Mouse (Mus musculus): ENCODE measurements at regions not wholly inside any gene's neighbourhood (a gene's known extent, or its start where the extent isn't known, plus 50 kb on each side); places are given as distances from the start of the nearest gene placed in this dataset.

- DNase-seq (ENCODE audit: low spot score), result no peak
Observed at GRCm38 (mm10) chr6:98872334-98872733, 529.8 kb upstream of the Gm765 start.

- DNase-seq (ENCODE audit: low spot score), result no peak
Observed at GRCm38 (mm10) chr6:98869772-98870171, 527.2 kb upstream of the Gm765 start.

GRCm38 (mm10) chr6:98864306-98864705, 521.8 kb upstream of the Gm765 start:
- DNase-seq (ENCODE audit: low spot score), result no peak

- DNase-seq (ENCODE audit: low spot score), result no peak
Observed at GRCm38 (mm10) chr6:98855958-98856357, 513.4 kb upstream of the Gm765 start.

- DNase-seq (ENCODE audit: low spot score), result no peak
Observed at GRCm38 (mm10) chr6:98850906-98851305, 508.4 kb upstream of the Gm765 start.

- no peak for DNase-seq (ENCODE audit: low spot score)
Observed at GRCm38 (mm10) chr6:98848835-98849234, 506.3 kb upstream of the Gm765 start.

- DNase-seq (ENCODE audit: low spot score), result no peak
Observed at GRCm38 (mm10) chr6:98846001-98846695, 503.6 kb upstream of the Gm765 start.

GRCm38 (mm10) chr6:98843598-98843997, 501.0 kb upstream of the Gm765 start:
- no peak for DNase-seq (ENCODE audit: low spot score)

- no peak for DNase-seq (ENCODE audit: low spot score)
Observed at GRCm38 (mm10) chr6:98842924-98843323, 500.4 kb upstream of the Gm765 start.

- no peak for DNase-seq (ENCODE audit: low spot score)
Observed at GRCm38 (mm10) chr6:98833922-98834321, 491.4 kb upstream of the Gm765 start.

- no peak for DNase-seq (ENCODE audit: low spot score)
Observed at GRCm38 (mm10) chr6:98830191-98830590, 487.6 kb upstream of the Gm765 start.

- no peak for DNase-seq (ENCODE audit: low spot score)
Observed at GRCm38 (mm10) chr6:98808046-98808445, 465.5 kb upstream of the Gm765 start.

GRCm38 (mm10) chr6:98803384-98803949, 460.9 kb upstream of the Gm765 start:
- DNase-seq (ENCODE audit: low spot score), result no peak

GRCm38 (mm10) chr6:98801061-98801460, 458.5 kb upstream of the Gm765 start:
- no peak for DNase-seq (ENCODE audit: low spot score)

- DNase-seq (ENCODE audit: low spot score), result no peak
Observed at GRCm38 (mm10) chr6:98800040-98800439, 457.5 kb upstream of the Gm765 start.

GRCm38 (mm10) chr6:98797778-98798177, 455.2 kb upstream of the Gm765 start:
- DNase-seq (ENCODE audit: low spot score), result no peak

GRCm38 (mm10) chr6:98797373-98797772, 454.8 kb upstream of the Gm765 start:
- no peak for DNase-seq (ENCODE audit: low spot score)

- DNase-seq (ENCODE audit: low spot score), result no peak
Observed at GRCm38 (mm10) chr6:98796666-98797065, 454.1 kb upstream of the Gm765 start.

- DNase-seq (ENCODE audit: low spot score), result no peak
Observed at GRCm38 (mm10) chr6:98787422-98787821, 444.9 kb upstream of the Gm765 start.

GRCm38 (mm10) chr6:98782074-98782473, 439.5 kb upstream of the Gm765 start:
- no peak for DNase-seq (ENCODE audit: low spot score)

GRCm38 (mm10) chr6:98775780-98776179, 433.2 kb upstream of the Gm765 start:
- no peak for DNase-seq (ENCODE audit: low spot score)

GRCm38 (mm10) chr6:98769999-98770398, 427.4 kb upstream of the Gm765 start:
- no peak for DNase-seq (ENCODE audit: low spot score)

GRCm38 (mm10) chr6:98769322-98769721, 426.8 kb upstream of the Gm765 start:
- DNase-seq (ENCODE audit: low spot score), result no peak

- DNase-seq (ENCODE audit: low spot score), result no peak
Observed at GRCm38 (mm10) chr6:98767858-98768336, 425.3 kb upstream of the Gm765 start.

All from testis, postnatal 10 days (tissue).